Mouse (Mus musculus): Measurements from ENCODE around the gene Fam185a. TPM values are rescaled to one million over a fixed set of nuclear protein-coding genes. Genes with fewer than 3 reads are reported as not detected.

Fam185a gene
- polyA plus RNA-seq, 1 experiment = 21.4 TPM

GRCm38 (mm10) chr5:21509801-21510200, 85.0 kb downstream of the Fam185a start:
- no peak for TF ChIP-seq CTCF (IDR thresholded peaks at IDR 0.05; ENCODE audit: low read depth, low read length)
- Histone ChIP-seq H3K4me1 (ENCODE audit: control insufficient read depth, insufficient read depth, low read length) (no peaks in the 10 kb centered on the region), H3K9ac (ENCODE audit: low read depth, poor library complexity, severe bottlenecking) (no peak overlapping the region), H3K27ac (ENCODE audit: insufficient read depth, low read length) (no peak overlapping the region), H3K36me3 (ENCODE audit: control insufficient read depth, insufficient read depth, low read length, poor library complexity, severe bottlenecking) (no peaks in the 10 kb centered on the region), H3K4me3 (ENCODE audit: low read depth, low read length) (no peak overlapping the region), H3K27me3 (ENCODE audit: control insufficient read depth, insufficient read depth, low read length, poor library complexity, severe bottlenecking) (no peaks in the 10 kb centered on the region), H3K9me3 (replicated peaks; ENCODE audit: control insufficient read depth, insufficient read depth, low read length, poor library complexity, severe bottlenecking) (no peaks in the 10 kb centered on the region)

GRCm38 (mm10) chr5:21513363-21513762, 88.6 kb downstream of the Fam185a start:
- no peak overlapping the region for H3K4me3 ChIP-seq (ENCODE audit: low read depth, low read length)
- no peaks in the 10 kb centered on the region for H3K4me1 ChIP-seq (ENCODE audit: control insufficient read depth, insufficient read depth, low read length)
- no peak overlapping the region for H3K27ac ChIP-seq (ENCODE audit: insufficient read depth, low read length)
- no peaks in the 10 kb centered on the region for H3K27me3 ChIP-seq (ENCODE audit: control insufficient read depth, insufficient read depth, low read length, poor library complexity, severe bottlenecking)
- H3K36me3 ChIP-seq (ENCODE audit: control insufficient read depth, insufficient read depth, low read length, poor library complexity, severe bottlenecking) = no peaks in the 10 kb centered on the region
- no peak overlapping the region for H3K9ac ChIP-seq (ENCODE audit: low read depth, poor library complexity, severe bottlenecking)
- TF ChIP-seq POLR2A (IDR thresholded peaks at IDR 0.05; ENCODE audit: insufficient read depth, low read length) (no peak), CTCF (IDR thresholded peaks at IDR 0.05; ENCODE audit: low read depth, low read length) (no peak), EP300 (IDR thresholded peaks at IDR 0.05; ENCODE audit: insufficient read depth, low read depth, low read length) (no peak)
- H3K9me3 ChIP-seq (replicated peaks; ENCODE audit: control insufficient read depth, insufficient read depth, low read length, poor library complexity, severe bottlenecking) = no peaks in the 10 kb centered on the region

GRCm38 (mm10) chr5:21517562-21517961, 92.8 kb downstream of the Fam185a start:
- Histone ChIP-seq H3K27me3 (ENCODE audit: control insufficient read depth, insufficient read depth, low read length, poor library complexity, severe bottlenecking) (no peaks in the 10 kb centered on the region), H3K4me3 (ENCODE audit: low read depth, low read length) (no peak overlapping the region), H3K4me1 (ENCODE audit: control insufficient read depth, insufficient read depth, low read length) (no peaks in the 10 kb centered on the region), H3K27ac (ENCODE audit: insufficient read depth, low read length) (no peak overlapping the region), H3K36me3 (ENCODE audit: control insufficient read depth, insufficient read depth, low read length, poor library complexity, severe bottlenecking) (no peaks in the 10 kb centered on the region), H3K9ac (ENCODE audit: low read depth, poor library complexity, severe bottlenecking) (no peak overlapping the region), H3K9me3 (replicated peaks; ENCODE audit: control insufficient read depth, insufficient read depth, low read length, poor library complexity, severe bottlenecking) (no peaks in the 10 kb centered on the region)
- TF ChIP-seq EP300 (IDR thresholded peaks at IDR 0.05; ENCODE audit: insufficient read depth, low read depth, low read length) (no peak), CTCF (IDR thresholded peaks at IDR 0.05; ENCODE audit: low read depth, low read length) (no peak), POLR2A (IDR thresholded peaks at IDR 0.05; ENCODE audit: insufficient read depth, low read length) (no peak)

GRCm38 (mm10) chr5:21518207-21518606, 93.4 kb downstream of the Fam185a start:
- Histone ChIP-seq H3K4me1 (ENCODE audit: control insufficient read depth, insufficient read depth, low read length) (no peaks in the 10 kb centered on the region), H3K27me3 (ENCODE audit: control insufficient read depth, insufficient read depth, low read length, poor library complexity, severe bottlenecking) (no peaks in the 10 kb centered on the region), H3K4me3 (ENCODE audit: low read depth, low read length) (no peak overlapping the region), H3K9me3 (replicated peaks; ENCODE audit: control insufficient read depth, insufficient read depth, low read length, poor library complexity, severe bottlenecking) (no peaks in the 10 kb centered on the region), H3K36me3 (ENCODE audit: control insufficient read depth, insufficient read depth, low read length, poor library complexity, severe bottlenecking) (no peaks in the 10 kb centered on the region), H3K27ac (ENCODE audit: insufficient read depth, low read length) (no peak overlapping the region), H3K9ac (ENCODE audit: low read depth, poor library complexity, severe bottlenecking) (no peak overlapping the region)
- TF ChIP-seq POLR2A (IDR thresholded peaks at IDR 0.05; ENCODE audit: insufficient read depth, low read length) (no peak), CTCF (IDR thresholded peaks at IDR 0.05; ENCODE audit: low read depth, low read length) (no peak), EP300 (IDR thresholded peaks at IDR 0.05; ENCODE audit: insufficient read depth, low read depth, low read length) (no peak)

GRCm38 (mm10) chr5:21519166-21519565, 94.4 kb downstream of the Fam185a start:
- Histone ChIP-seq H3K9me3 (replicated peaks; ENCODE audit: control insufficient read depth, insufficient read depth, low read length, poor library complexity, severe bottlenecking) (no peaks in the 10 kb centered on the region), H3K9ac (ENCODE audit: low read depth, poor library complexity, severe bottlenecking) (no peak overlapping the region), H3K27me3 (ENCODE audit: control insufficient read depth, insufficient read depth, low read length, poor library complexity, severe bottlenecking) (no peaks in the 10 kb centered on the region), H3K36me3 (ENCODE audit: control insufficient read depth, insufficient read depth, low read length, poor library complexity, severe bottlenecking) (no peaks in the 10 kb centered on the region), H3K4me1 (ENCODE audit: control insufficient read depth, insufficient read depth, low read length) (no peaks in the 10 kb centered on the region), H3K27ac (ENCODE audit: insufficient read depth, low read length) (no peak overlapping the region), H3K4me3 (ENCODE audit: low read depth, low read length) (no peak overlapping the region)
- TF ChIP-seq CTCF (IDR thresholded peaks at IDR 0.05; ENCODE audit: low read depth, low read length) = no peak
- no peak for TF ChIP-seq EP300 (IDR thresholded peaks at IDR 0.05; ENCODE audit: insufficient read depth, low read depth, low read length)
- TF ChIP-seq POLR2A (IDR thresholded peaks at IDR 0.05; ENCODE audit: insufficient read depth, low read length) = no peak

GRCm38 (mm10) chr5:21526835-21527485, 102.2 kb downstream of the Fam185a start:
- H3K27ac ChIP-seq (ENCODE audit: insufficient read depth, low read length) = no peak overlapping the region
- TF ChIP-seq EP300 (IDR thresholded peaks at IDR 0.05; ENCODE audit: insufficient read depth, low read depth, low read length) = no peak
- TF ChIP-seq POLR2A (IDR thresholded peaks at IDR 0.05; ENCODE audit: insufficient read depth, low read length) = no peak
- TF ChIP-seq CTCF (IDR thresholded peaks at IDR 0.05; ENCODE audit: low read depth, low read length) = no peak

More at GRCm38 (mm10) chr5:21526835-21527485, 102.2 kb downstream of the Fam185a start:
- no peaks in the 10 kb centered on the region for H3K27me3 ChIP-seq (ENCODE audit: control insufficient read depth, insufficient read depth, low read length, poor library complexity, severe bottlenecking)
- H3K9ac ChIP-seq (ENCODE audit: low read depth, poor library complexity, severe bottlenecking) = no peak overlapping the region
- no peaks in the 10 kb centered on the region for H3K9me3 ChIP-seq (replicated peaks; ENCODE audit: control insufficient read depth, insufficient read depth, low read length, poor library complexity, severe bottlenecking)
- no peak overlapping the region for H3K4me3 ChIP-seq (ENCODE audit: low read depth, low read length)
- H3K36me3 ChIP-seq (ENCODE audit: control insufficient read depth, insufficient read depth, low read length, poor library complexity, severe bottlenecking) = no peaks in the 10 kb centered on the region
- no peaks in the 10 kb centered on the region for H3K4me1 ChIP-seq (ENCODE audit: control insufficient read depth, insufficient read depth, low read length)
